Comparison of ENCODE assay signal across 26 mouse cellular contexts in genomic region chr11:31784332-31784901, GRCm38 (mm10).
DNase-seq lines count a peak whose midpoint lies in the region; ATAC-seq and TF ChIP-seq lines count a peak whose summit lies in the region.
"Had no signal": no experiment of that assay in that cellular context is flagged by ENCODE, and none has a peak within 500 bp of the region (broad histone marks: within the 10 kb centered on the region; RNA-seq: fewer than 3 reads in every experiment).

No protein-coding gene starts in this region.

- ATAC-seq in midbrain, embryonic 11.5 days (ENCODE audit: low FRiP score) = no peak
- ATAC-seq: forebrain, embryonic 15.5 days; Patski had no signal

- H3K4me1 ChIP-seq in midbrain, embryonic 11.5 days (ENCODE audit: control insufficient read depth, insufficient read depth, low read length) = no peaks in the 10 kb centered on the region
- H3K4me1 ChIP-seq: embryonic facial prominence, embryonic 13.5 days; forebrain, embryonic 12.5 days; forebrain, embryonic 15.5 days; hindbrain, embryonic 12.5 days; hindbrain, embryonic 15.5 days had no signal

- H3K36me3 ChIP-seq in macrophage (ENCODE audit: inconsistent target) = no peaks in the 10 kb centered on the region
- no peaks in the 10 kb centered on the region for H3K36me3 ChIP-seq in midbrain, embryonic 11.5 days (ENCODE audit: control insufficient read depth, insufficient read depth, low read length)
- H3K36me3 ChIP-seq: embryonic facial prominence, embryonic 10.5 days; embryonic facial prominence, embryonic 13.5 days; forebrain, embryonic 12.5 days; forebrain, embryonic 15.5 days; G1E; hindbrain, embryonic 12.5 days; hindbrain, embryonic 15.5 days had no signal

- no peaks in the 10 kb centered on the region for H3K79me2 ChIP-seq in macrophage (ENCODE audit: inconsistent target)

- WGBS in macrophage (ENCODE audit: missing documents) = 83% methylated on average over 5 of the region's 6 CpGs
- 92% methylated on average over 6 of the region's 6 CpGs for WGBS in midbrain, embryonic 11.5 days

- H3K9me3 ChIP-seq in midbrain, embryonic 11.5 days (ENCODE audit: control insufficient read depth, low read length) = no peaks in the 10 kb centered on the region
- H3K9me3 ChIP-seq: forebrain, embryonic 12.5 days; forebrain, embryonic 15.5 days; hindbrain, embryonic 15.5 days had no signal

- H3K9ac ChIP-seq in midbrain, embryonic 11.5 days (ENCODE audit: low read length) = no peak overlapping the region
- H3K9ac ChIP-seq: embryonic facial prominence, embryonic 13.5 days; forebrain, embryonic 12.5 days; forebrain, embryonic 15.5 days; hindbrain, embryonic 12.5 days; hindbrain, embryonic 15.5 days had no signal

- H3K27ac ChIP-seq in layer of hippocampus, adult 2 months = 0 out of 2 replicates have a peak overlapping the region, but pooled peaks have one; percentile 5
- peak overlapping the region; percentile 68 for H3K27ac ChIP-seq in macrophage
- H3K27ac ChIP-seq in midbrain, embryonic 11.5 days (ENCODE audit: low read depth, low read length) = no peak overlapping the region
- H3K27ac ChIP-seq: embryonic facial prominence, embryonic 10.5 days; embryonic facial prominence, embryonic 13.5 days; forebrain, embryonic 12.5 days; forebrain, embryonic 15.5 days; gastrocnemius, adult 2 months; hindbrain, embryonic 12.5 days; hindbrain, embryonic 15.5 days had no signal

- DNase-seq in layer of hippocampus, adult 2 months (ENCODE audit: low spot score in 2 of 2) = no peak
- DNase-seq in layer of hippocampus, adult 9-10 months (ENCODE audit: low spot score) = no peak
- peak; percentile 49 for DNase-seq in lung, postnatal 10 days
- DNase-seq in lung, adult 18-20 months = no peak
- DNase-seq in midbrain, embryonic 11.5 days (ENCODE audit: low spot score, missing footprints) = no peak
- DNase-seq in cerebellum, postnatal 14 days = no peak
- DNase-seq: adrenal gland, adult 2 months; adrenal gland, postnatal 14 days; B cell, adult 2 months; cerebellum, adult 18-20 months; cerebellum, adult 9-10 months; cerebellum, postnatal 25 days; gastrocnemius, adult 2 months; gastrocnemius, postnatal 14 days had no signal

- H3K4me2 ChIP-seq in midbrain, embryonic 11.5 days = no peak overlapping the region
- H3K4me2 ChIP-seq: embryonic facial prominence, embryonic 13.5 days; forebrain, embryonic 12.5 days; forebrain, embryonic 15.5 days; heart, embryonic 11.5 days; hindbrain, embryonic 12.5 days; hindbrain, embryonic 15.5 days had no signal

- no peak overlapping the region for H3K4me3 ChIP-seq in layer of hippocampus, adult 2 months
- H3K4me3 ChIP-seq in macrophage (ENCODE audit: inconsistent target) = no peak overlapping the region
- H3K4me3 ChIP-seq in midbrain, embryonic 11.5 days (ENCODE audit: low read depth, low read length) = no peak overlapping the region
- H3K4me3 ChIP-seq: embryonic facial prominence, embryonic 10.5 days; embryonic facial prominence, embryonic 13.5 days; erythroblast, embryonic 14.5 days; forebrain, embryonic 12.5 days; forebrain, embryonic 15.5 days; gastrocnemius, adult 2 months; hindbrain, embryonic 12.5 days; hindbrain, embryonic 15.5 days had no signal

- no peaks in the 10 kb centered on the region for H3K27me3 ChIP-seq in midbrain, embryonic 11.5 days (ENCODE audit: control insufficient read depth, insufficient read depth, low read length)
- H3K27me3 ChIP-seq: CH12.LX; embryonic facial prominence, embryonic 13.5 days; forebrain, embryonic 12.5 days; forebrain, embryonic 15.5 days; hindbrain, embryonic 12.5 days; hindbrain, embryonic 15.5 days; Patski had no signal

- TF ChIP-seq CTCF in layer of hippocampus, adult 2 months (conservative IDR thresholded peaks at IDR 0.05) = no peak
